Mouse (Mus musculus): ENCODE measurements at regions not wholly inside any gene's neighbourhood (a gene's known extent, or its start where the extent isn't known, plus 50 kb on each side); places are given as distances from the start of the nearest gene placed in this dataset.
"Not testable (repeated sequence)": the region's sequence is repeated elsewhere in the genome, so short reads cannot be mapped to it uniquely, and the experiment has no call there.

- CTCF ChIA-PET, POLR2A ChIA-PET: not testable (repeated sequence)
Observed at GRCm38 (mm10) chr4:8462414-8462813, 223.6 kb upstream of the Car8 start.

GRCm38 (mm10) chr4:8454346-8454745, 215.5 kb upstream of the Car8 start:
- ChIA-PET CTCF (no interaction called here), POLR2A (no interaction called here)

- ChIA-PET CTCF (interaction anchor here (0.6 to 0.8 kb wide), 4 partner anchors 24 to 1504 kb away, joined by 3 to 6 read pairs (median 4); no protein-coding TSS in a partner anchor), POLR2A (no interaction called here)
Observed at GRCm38 (mm10) chr4:8432393-8432792, 193.6 kb upstream of the Car8 start.

GRCm38 (mm10) chr4:8431032-8431332, 192.1 kb upstream of the Car8 start:
- ChIA-PET CTCF (interaction anchor here in 1 of 4 experiments (0.5 kb wide), 1 partner anchor 1011 kb away, joined by 3 read pairs; no protein-coding TSS in a partner anchor), POLR2A (no interaction called here)

- ChIA-PET CTCF (no interaction called here), POLR2A (no interaction called here)
Observed at GRCm38 (mm10) chr4:8430269-8431031, 191.6 kb upstream of the Car8 start.

GRCm38 (mm10) chr4:8429771-8430170, 190.9 kb upstream of the Car8 start:
- POLR2A ChIA-PET = no interaction called here
- CTCF ChIA-PET = no interaction called here

- POLR2A ChIA-PET = interaction anchor here in 1 of 4 experiments (0.9 kb wide), 1 partner anchor 9 kb away, joined by 3 read pairs; no protein-coding TSS in a partner anchor
Observed at GRCm38 (mm10) chr4:8428629-8429523, 190.0 kb upstream of the Car8 start.

GRCm38 (mm10) chr4:8427812-8428211, 189.0 kb upstream of the Car8 start:
- CTCF ChIA-PET = no interaction called here

More at GRCm38 (mm10) chr4:8428629-8429523, 190.0 kb upstream of the Car8 start:
- CTCF ChIA-PET = interaction anchor here in 1 of 4 experiments (0.6 kb wide), 1 partner anchor 391 kb away, joined by 3 read pairs; no protein-coding TSS in a partner anchor

GRCm38 (mm10) chr4:8423392-8424045, 184.7 kb upstream of the Car8 start:
- ChIA-PET POLR2A (no interaction called here), CTCF (no interaction called here)

More at GRCm38 (mm10) chr4:8427812-8428211, 189.0 kb upstream of the Car8 start:
- POLR2A ChIA-PET = interaction anchor here in 1 of 4 experiments (0.9 kb wide), 1 partner anchor 8 kb away, joined by 3 read pairs; no protein-coding TSS in a partner anchor

GRCm38 (mm10) chr4:8421285-8421684, 182.4 kb upstream of the Car8 start:
- ChIA-PET CTCF (no interaction called here), POLR2A (no interaction called here)

GRCm38 (mm10) chr4:8418374-8419031, 179.7 kb upstream of the Car8 start:
- CTCF ChIA-PET = no interaction called here
- POLR2A ChIA-PET = interaction anchor here in 1 of 4 experiments (0.6 to 1.1 kb wide), 2 partner anchors 203 to 567 kb away, joined by 3 read pairs; no protein-coding TSS in a partner anchor

GRCm38 (mm10) chr4:8417821-8418220, 179.0 kb upstream of the Car8 start:
- ChIA-PET POLR2A (interaction anchor here in 1 of 4 experiments (1.1 kb wide), 1 partner anchor 568 kb away, joined by 3 read pairs; no protein-coding TSS in a partner anchor), CTCF (no interaction called here)

GRCm38 (mm10) chr4:8413307-8413706, 174.5 kb upstream of the Car8 start:
- ChIA-PET CTCF (no interaction called here), POLR2A (no interaction called here)

GRCm38 (mm10) chr4:8400069-8400468, 161.2 kb upstream of the Car8 start:
- ChIA-PET CTCF (interaction anchor here in 1 of 4 experiments (1.2 kb wide), 1 partner anchor 267 kb away, joined by 3 read pairs; no protein-coding TSS in a partner anchor), POLR2A (interaction anchor here in 1 of 4 experiments (1.0 kb wide), 1 partner anchor 17 kb away, joined by 4 read pairs; no protein-coding TSS in a partner anchor)

GRCm38 (mm10) chr4:8399430-8399829, 160.6 kb upstream of the Car8 start:
- CTCF ChIA-PET = interaction anchor here (0.5 to 1.5 kb wide), 4 partner anchors 15 to 267 kb away, joined by 3 to 4 read pairs (median 3); no protein-coding TSS in a partner anchor
- POLR2A ChIA-PET = interaction anchor here in 2 of 4 experiments (0.6 to 1.1 kb wide), 4 partner anchors 9 to 178 kb away, joined by 3 to 4 read pairs (median 3); no protein-coding TSS in a partner anchor

- ChIA-PET CTCF (interaction anchor here (0.5 to 1.5 kb wide), 4 partner anchors 14 to 268 kb away, joined by 3 to 4 read pairs (median 3); no protein-coding TSS in a partner anchor), POLR2A (interaction anchor here in 2 of 4 experiments (0.6 to 1.1 kb wide), 5 partner anchors 10 to 247 kb away, joined by 3 to 4 read pairs (median 3); no protein-coding TSS in a partner anchor)
Observed at GRCm38 (mm10) chr4:8398969-8399368, 160.1 kb upstream of the Car8 start.

GRCm38 (mm10) chr4:8383162-8383561, 144.3 kb upstream of the Car8 start:
- POLR2A ChIA-PET = interaction anchor here in 1 of 4 experiments (1.1 kb wide), 1 partner anchor 16 kb away, joined by 4 read pairs; no protein-coding TSS in a partner anchor
- CTCF ChIA-PET = interaction anchor here in 1 of 4 experiments (1.6 kb wide), 1 partner anchor 16 kb away, joined by 4 read pairs; no protein-coding TSS in a partner anchor

GRCm38 (mm10) chr4:8382125-8382417, 143.2 kb upstream of the Car8 start:
- CTCF ChIA-PET = interaction anchor here in 2 of 4 experiments (0.7 to 1.6 kb wide), 3 partner anchors 17 to 744 kb away, joined by 3 to 7 read pairs (median 4); no protein-coding TSS in a partner anchor
- POLR2A ChIA-PET = no interaction called here

All from embryonic stem cell, embryonic (primary cell).